Mouse (Mus musculus): ENCODE data around the gene Apol8. TPM values are rescaled to one million over a fixed set of nuclear protein-coding genes. Genes with fewer than 3 reads are reported as not detected.
A peak's percentile ranks its signal among the peaks of the same experiment; 100 is the strongest.

The Apol8 gene
- total RNA-seq (2021), result 1 to 10 TPM; 4.0 to 4.8 TPM

DNA sequence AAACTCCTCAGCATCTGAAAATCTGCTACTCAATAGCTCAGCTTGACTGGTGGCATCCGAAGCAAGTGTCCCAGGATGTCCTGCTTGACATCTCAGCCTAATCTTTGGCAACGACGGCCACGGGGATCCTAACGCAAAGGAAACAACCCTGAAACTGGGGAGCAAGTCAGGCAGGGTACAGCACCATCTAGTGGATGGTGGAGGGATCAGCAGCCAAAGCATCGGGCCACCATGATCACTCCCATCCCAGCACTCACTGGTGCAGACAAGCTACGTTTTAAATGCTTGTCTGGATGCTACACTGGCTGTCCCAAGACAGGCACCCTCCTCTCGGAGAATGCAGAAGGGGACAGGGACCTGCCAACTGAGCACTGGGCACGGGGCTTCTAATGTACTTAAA lies at the start of gene Apol8:
Gene Apol8 (minus strand): TSS at position 156 of the 400 bp plus-strand sequence.
- DNase-seq (ENCODE audit: extremely low spot score in 1 of 2, low spot score in 1 of 2), result peak in 1 of 2 experiments; percentile 53

DNA sequence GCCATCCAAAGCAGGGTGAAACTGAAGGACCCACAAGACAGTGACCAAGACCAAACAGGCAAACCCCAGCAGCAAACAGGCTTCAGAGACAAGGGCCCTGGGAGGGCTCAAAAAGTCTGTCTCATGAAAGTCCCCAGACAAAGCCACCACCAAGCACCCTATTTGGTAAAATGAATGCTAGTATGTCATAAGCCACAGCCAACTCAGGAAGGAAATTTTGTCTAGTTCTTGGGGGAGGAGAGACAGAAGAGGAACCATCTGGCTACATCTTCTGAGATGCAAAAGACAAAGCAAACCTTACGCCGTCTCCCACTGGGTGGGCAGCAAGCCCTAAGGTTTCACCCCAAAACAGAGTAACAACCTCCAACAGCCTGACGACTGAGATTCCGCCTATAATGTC lies 48.9 kb upstream of the Apol8 start:
- DNase-seq (ENCODE audit: extremely low spot score in 1 of 2, low spot score in 1 of 2), result no peak

DNA sequence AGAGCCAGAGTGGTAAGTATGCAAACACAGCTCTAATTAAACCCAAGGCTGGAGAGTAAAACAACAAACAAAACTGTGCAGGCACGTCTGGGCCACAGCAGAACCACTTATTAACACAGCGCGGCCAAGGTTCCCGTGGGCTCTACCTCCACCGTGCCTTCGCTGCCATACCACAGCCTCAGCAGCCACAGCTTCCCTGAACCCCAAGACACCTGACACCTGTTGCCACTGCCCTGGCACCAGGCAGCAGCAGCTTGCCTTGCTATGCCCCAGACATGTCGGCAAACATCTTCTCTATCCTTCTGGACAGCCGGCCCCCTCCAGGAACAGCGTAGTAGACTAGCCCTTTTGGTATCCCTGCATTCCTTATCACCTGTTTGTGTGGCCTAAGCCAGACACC lies 48.1 kb upstream of the Apol8 start:
- no peak for DNase-seq (ENCODE audit: extremely low spot score in 1 of 2, low spot score in 1 of 2)

DNA sequence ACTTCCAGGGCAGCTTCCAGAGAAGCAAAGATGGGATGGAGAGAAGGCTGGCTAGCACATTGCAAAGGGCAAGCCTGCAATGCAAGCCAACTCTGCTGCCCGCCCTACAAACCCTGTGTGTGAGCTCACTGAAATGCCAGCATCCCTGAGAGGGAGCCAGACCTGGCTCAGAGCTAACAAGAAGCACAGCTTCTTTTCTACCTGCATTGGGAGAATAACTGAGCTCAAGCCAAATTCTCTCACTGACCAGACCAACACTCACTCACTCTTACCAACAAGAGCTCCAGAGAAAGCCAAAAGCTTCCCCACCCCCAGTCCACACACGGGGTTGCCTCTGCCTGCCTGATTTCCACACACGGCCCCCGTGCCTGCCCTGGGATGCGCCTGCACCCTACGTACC lies 47.7 kb upstream of the Apol8 start:
- DNase-seq (ENCODE audit: extremely low spot score in 1 of 2, low spot score in 1 of 2), result no peak

DNA sequence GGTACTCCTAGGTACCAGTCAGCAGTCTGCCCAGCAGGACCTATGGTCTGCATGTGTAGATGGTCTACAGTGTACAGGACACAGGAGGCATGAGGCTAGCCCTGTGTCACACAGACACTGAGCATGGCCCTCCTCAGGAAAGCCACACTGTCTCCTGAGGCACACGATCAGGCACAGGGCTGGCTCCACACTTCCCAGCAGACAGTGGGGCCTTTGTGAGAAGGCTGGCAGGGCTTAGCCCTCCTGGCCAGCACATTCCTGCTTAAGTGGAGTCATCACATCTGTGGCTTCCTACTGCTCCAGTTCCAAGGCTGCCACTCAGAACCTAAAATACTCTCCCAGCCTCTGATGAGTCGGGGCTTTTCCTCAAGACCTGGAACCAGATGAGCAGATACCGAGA lies 46.9 kb upstream of the Apol8 start:
- no peak for DNase-seq (ENCODE audit: extremely low spot score in 1 of 2, low spot score in 1 of 2)

DNA sequence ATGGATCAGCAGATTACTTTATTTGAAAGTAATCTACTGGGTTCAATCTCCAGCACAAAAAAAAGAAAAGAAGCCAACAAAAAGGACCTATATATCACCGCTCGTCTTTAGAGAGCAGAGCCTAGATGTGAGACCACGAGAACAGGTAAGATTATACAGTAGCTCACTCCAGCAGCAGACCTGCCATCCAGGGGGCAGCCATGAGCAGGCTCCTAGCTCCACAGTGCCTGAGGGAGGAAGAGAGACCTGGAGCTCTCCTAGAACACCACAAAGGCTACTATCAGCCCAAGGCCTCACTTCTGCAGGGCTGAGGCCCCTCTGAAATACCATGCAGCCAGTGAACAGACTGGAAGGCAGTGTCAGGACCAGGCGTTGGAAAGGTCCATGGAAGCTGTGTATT lies 46.2 kb upstream of the Apol8 start:
- no peak for DNase-seq (ENCODE audit: extremely low spot score in 1 of 2, low spot score in 1 of 2)

DNA sequence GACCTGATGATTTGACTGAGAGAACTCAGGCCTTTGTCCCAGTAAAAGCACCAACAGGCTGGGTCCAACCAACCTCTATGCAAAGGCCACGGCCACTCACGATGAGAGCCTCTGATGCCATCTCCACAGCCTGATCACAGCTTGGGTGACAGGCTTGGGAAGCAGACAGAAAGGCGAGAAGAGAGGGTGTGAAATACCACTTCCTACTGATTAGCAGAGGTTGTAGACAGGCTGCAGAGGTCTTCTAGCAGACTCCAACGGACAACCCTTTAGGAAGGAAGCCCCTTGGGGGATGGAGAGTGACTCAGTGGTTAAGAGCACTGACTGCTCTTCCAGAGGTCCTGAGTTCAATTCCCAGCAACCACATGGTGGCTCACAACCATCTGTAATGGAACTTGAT lies 44.4 kb upstream of the Apol8 start:
- DNase-seq (ENCODE audit: extremely low spot score in 1 of 2, low spot score in 1 of 2), result no peak

DNA sequence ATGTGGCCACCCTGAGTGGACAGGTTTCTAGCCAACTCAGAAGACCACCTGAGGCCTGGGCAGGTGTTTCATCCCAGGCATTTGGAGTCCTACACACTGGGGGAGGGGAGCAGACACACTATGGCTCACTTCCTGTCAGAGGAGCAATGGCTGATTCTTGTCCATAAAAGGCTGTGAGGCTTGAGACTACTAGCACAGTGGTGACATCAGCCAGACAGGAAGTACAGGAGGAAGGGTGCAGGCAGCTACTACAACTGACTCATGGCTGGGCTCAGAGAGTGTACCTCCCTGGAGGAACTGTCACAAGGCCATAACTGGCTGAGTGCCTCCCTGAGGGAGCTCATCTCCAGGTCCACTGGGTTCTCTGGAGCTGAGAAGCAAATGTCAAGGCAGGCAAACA lies 43.7 kb upstream of the Apol8 start:
- no peak for DNase-seq (ENCODE audit: extremely low spot score in 1 of 2, low spot score in 1 of 2)

DNA sequence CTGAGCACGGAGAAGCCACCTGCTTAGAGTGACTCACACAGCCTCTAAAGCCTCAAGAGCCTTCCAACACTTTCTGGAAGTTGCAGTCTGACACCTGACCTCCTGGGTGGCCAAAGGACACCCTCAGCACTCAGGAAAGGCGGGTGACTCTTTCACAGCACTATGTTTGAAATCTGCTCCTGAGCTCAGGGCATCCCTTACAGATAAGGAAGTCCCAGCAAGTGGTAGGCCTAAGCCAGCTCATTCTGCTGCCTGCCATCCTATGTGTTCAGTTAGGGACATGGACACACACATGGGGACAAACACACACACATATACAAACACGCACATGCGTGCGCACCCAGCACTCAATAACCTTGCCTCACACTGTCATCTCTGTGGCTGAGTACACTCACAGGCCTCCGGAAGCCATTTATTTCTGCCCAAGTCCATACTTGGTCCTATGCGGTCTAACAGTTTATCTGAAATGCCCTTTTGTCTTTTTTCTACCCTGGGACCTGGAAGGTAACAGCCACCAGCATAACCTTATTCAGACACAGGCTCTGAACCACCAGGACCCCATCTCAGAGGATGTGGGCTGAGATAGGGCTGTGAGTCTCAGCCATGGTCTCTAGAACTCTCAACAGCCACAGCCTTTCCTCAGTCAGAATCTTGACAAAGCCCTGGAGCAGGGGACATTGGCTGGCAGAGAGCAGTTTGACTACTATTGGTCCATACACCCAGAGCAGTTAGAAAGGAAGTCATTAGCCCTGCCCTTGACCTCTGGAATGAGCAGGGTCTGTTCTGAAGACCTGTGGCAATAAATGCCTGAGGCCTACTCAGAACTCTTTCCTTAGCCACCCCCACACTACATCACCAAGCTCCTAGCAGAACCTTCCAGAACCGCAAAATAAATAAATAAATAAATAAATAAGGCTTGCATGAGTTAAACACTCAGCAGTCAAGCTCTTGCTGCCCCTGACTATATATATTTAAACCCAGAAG lies 43.0 kb upstream of the Apol8 start:
- DNase-seq (ENCODE audit: extremely low spot score in 1 of 2, low spot score in 1 of 2), result no peak

DNA sequence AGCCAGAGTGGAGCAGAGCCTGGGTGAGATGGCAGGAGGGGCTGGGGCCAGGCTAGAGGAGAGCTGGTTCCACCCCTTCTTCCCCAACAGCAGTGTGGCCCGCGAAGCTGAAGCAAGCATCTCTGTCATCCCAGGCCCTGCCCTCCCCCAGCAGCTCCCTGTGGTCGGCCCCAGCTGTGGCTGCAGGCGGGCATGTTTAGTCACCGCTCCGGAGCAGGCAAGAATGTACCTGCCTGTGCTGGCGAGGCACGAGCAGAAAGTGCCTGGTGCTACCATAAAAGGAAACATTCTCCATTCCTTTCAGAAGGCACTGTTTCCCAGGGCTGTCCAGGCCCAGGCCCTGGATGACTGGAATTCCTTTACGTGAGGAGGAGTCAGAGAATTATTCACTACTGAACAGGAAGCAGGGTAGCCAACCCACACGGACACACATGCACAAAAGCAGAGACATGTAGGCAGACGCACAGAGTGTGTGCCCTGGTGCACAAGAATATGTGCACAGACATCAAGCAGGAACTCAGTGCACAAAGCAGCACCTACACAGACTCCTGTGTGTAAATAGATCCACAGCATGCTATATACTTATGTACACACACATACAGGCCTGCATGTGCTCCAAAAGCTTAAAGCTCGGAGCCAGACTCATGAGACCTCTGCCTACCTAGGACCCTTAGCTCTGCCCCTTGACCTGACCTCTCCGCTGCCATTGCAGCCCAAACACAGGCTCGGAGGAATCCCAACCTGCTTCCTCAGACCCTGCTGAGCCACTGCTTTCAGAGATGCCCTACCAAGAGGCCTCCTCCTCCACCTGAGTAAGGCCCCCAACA lies 42.1 kb upstream of the Apol8 start:
- DNase-seq (ENCODE audit: extremely low spot score in 1 of 2, low spot score in 1 of 2), result no peak

DNA sequence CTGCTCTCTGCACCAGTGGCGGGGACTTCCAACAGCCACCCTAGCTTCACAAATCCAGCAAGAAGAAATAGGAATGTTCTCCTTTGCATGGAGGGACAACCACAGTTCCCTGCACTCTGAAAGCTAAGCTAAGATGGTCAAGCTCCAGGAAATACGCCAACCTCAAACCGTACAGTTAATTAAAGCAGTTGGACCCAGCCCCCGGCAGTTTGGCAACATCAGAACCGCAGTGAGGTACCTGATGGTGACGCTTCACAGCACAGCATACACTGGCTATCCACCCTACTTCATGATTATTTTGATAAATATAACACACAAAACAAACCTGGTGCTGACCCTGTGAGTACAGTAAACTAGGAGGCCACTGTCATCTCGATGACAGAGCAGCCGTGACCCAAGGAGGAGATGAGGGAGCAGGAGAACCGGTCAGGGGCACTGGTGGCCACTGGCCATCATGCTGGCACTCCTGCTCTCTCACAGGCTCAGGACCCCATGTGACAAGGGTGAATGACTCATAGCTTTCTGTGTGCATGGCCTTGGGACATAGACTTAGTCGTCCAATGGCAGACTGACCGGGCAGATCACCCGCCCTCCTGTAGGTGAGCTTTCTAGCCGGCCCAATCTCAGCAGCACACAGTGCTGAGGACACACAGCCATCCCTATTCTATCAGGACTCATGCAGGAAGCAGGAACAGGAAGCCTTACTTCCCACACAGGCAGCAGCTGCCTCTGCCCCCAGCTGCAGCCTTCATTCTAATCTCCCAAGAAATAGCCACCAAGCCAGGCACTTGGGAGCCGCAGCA lies 41.0 kb upstream of the Apol8 start:
- DNase-seq (ENCODE audit: extremely low spot score in 1 of 2, low spot score in 1 of 2), result no peak

DNA sequence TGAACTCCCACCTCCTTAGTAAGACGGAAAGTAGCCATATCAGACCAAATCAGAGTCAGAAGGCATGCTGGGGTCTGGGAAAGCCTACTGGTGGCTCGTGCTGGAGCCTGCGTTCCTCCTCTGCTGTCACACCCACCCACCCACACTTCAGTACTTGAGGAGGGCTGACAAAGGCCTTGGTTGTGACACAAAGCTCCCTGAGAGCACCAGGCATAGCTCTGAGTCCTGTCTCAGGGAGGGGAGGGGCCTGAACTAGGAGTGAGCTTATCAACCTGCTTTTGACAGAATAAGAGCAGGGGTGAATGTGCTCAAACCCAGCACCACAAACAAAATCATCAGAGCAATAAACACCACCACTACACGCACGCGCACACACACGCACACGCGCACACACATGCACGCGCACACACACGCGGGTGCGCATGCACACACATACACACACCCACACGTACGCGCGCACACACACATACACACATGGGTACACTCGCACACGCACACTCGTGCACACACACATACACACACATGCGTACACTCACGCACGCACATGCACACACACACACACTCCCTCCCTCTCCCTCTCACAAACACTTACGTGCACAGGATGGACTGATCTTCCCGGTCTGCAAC lies 39.7 kb upstream of the Apol8 start:
- no peak for DNase-seq (ENCODE audit: extremely low spot score in 1 of 2, low spot score in 1 of 2)

DNA sequence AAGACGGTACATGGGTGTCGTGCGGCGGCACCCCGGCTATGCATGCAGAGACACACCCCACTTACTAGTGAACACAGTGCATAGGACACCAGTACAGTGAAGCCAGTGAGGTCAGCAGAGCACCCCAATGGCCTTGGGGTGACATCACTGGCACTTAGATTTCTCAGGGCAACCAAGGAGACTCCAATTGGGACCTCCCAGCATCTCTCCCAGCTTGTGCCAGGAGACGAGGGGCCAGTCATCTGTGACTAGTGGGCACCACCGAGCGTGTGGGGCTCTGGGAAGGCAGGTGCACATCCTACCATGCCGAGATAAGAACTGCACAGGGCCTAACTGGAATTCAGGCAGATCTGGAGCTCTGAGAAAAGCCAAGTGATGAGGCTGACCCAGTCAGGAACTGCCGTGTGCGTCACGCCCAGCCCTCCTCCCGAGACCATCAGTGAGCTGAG lies 38.1 kb upstream of the Apol8 start:
- DNase-seq (ENCODE audit: extremely low spot score in 1 of 2, low spot score in 1 of 2), result no peak

DNA sequence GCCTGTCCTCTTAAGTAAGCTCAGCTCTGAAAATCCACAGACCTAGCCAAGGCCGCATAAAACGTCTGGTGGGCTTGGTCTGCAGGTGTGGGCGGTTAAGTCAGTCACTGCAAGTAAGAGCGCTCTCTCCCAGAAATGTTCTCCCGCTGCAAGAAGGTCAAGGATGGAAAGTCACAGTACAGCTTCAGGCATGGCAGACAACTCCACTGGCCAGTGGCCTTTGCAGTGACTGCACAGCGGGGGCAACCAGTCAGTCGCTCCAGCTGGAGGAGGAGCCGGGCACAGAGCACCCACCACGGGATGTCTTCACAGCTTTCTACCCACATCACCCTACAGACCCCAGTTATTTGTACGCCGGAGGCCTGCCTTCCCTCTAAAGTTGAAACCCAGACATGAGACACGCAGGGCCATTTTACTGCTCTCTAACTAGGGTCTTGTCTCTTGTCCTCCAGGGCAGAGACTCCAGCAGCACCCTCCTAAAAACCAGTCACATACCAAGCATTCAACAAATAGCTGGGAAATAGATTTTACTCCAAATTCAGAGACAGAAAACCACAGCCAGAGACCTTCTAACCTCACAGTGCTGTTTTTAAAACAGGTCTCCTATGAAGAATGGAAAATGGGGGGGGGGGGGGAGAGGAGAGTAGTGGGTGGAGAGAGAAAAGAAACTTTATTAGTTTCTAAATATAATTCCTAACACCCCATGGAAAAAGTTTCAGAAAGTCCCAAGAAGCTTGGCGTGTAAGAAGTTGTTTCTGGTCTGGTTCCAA lies 37.5 kb upstream of the Apol8 start:
- DNase-seq (ENCODE audit: extremely low spot score in 1 of 2, low spot score in 1 of 2), result no peak

DNA sequence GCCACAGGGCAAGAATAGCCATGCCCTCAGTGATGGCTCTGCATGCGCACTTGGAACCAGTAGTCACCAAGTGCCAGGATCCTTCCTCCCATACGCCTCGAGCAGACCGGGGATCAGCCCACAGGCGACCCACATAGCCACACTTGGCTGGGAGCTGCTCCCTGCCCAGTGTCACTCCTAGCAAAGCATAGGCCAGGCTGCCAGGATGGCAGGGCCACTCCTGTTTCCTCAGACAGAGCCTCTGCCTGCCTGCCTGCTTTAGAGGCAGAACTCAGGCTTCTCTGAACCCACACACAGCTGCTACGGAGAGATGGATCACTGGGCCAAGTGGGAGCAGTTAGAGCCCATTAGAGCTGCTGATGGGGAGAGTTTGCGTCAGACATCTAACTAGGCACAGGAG lies 36.8 kb upstream of the Apol8 start:
- no peak for DNase-seq (ENCODE audit: extremely low spot score in 1 of 2, low spot score in 1 of 2)

DNA sequence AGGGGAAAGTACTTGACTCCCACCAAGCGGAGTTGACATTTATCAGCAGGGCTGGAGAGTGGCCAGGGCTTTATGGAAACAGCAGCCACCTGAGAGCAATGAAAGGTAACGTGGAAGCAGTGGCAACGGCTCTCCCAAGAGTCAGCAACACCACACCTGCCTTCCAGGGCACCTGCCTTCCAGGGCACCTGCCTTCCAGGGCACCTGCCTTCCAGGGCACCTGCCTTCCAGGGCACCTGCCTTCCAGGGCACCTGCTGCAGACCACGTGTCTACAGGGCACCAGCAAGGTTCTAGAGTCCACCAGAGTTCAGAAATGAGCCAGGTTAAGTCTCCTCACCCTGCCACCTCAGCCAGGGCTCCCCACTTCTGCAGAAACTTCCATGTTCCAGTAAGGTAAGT lies 36.3 kb upstream of the Apol8 start:
- DNase-seq (ENCODE audit: extremely low spot score in 1 of 2, low spot score in 1 of 2), result no peak

DNA sequence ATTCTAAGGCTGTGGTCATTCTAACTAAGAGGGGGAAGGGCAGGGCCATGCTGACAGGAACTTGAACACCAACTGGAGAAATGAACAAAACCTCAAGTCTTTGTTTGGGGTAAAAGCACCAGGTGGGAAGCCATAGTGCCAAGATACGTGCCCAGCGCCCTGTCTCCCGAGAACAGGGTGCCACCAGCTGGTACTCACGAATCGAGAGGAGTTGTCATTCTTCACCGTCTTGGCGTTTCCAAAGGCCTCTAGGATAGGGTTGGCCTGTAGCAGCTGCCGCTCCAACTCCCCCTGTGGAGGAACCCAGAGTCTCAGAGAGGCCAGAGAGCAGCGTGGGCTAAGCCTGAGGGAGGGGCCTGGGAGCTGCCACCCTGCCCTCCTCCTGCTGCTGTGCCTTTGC lies 35.3 kb upstream of the Apol8 start:
- DNase-seq (ENCODE audit: extremely low spot score in 1 of 2, low spot score in 1 of 2), result no peak

DNA sequence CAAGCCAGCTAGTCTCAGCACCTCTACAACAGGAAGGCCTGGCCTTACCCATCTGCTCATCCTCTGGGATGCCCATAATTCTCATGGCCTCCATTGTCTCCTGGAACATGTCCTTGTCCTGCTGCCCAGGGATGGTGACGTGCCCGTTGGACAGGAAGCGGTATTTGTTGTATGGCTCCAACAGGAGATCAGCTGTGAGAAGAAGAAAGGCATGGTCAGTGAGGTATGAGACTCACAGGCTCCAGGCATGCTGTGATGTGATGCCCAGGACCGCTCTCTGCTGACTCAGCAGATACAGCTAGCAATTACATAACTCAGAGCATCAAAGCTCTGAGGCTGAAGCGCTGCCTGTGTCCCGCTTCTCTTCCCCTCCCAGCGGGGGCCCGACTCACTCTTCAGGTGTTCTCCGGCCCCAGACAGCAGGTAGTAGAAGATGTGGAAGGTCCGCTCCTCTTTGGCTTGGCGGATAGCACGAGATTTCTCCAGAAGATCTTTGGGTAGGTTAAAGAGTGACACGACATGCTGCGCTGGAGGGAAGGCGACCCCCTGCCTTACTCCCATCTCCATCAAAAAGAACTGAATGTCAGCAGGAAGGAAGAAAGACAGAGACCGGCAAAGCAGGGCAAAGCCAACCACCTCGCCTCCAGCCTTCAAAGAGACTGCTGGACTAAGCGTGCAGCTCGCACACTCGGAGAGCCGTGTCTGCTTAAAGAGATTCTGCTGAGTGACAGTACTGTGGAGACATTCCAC lies 34.0 kb upstream of the Apol8 start:
- no peak for DNase-seq (ENCODE audit: extremely low spot score in 1 of 2, low spot score in 1 of 2)

DNA sequence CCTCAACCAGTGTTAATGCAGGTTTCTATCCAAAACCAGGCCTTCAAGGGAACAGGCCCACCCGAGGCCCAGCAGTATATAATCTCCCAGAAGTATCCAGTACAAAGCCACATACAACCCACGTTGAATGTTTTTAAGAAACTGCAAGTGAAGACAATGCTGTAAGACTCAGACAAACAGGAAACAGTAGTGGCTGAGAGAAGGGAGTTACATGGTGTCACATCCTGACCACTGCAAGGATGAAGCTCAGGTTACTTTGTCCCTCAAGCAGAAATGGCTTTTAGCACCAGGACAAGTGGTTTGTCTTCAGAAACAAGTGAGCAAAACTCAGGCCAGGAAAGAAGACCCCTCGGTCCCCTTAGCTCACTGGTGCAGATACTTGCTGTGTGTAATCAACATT lies 32.4 kb upstream of the Apol8 start:
- DNase-seq (ENCODE audit: extremely low spot score in 1 of 2, low spot score in 1 of 2), result no peak
